Mouse (Mus musculus): ENCODE measurements at regions not wholly inside any gene's neighbourhood (a gene's known extent, or its start where the extent isn't known, plus 50 kb on each side); places are given as distances from the start of the nearest gene placed in this dataset.
A peak's percentile ranks its signal among the peaks of the same experiment; 100 is the strongest.

DNA sequence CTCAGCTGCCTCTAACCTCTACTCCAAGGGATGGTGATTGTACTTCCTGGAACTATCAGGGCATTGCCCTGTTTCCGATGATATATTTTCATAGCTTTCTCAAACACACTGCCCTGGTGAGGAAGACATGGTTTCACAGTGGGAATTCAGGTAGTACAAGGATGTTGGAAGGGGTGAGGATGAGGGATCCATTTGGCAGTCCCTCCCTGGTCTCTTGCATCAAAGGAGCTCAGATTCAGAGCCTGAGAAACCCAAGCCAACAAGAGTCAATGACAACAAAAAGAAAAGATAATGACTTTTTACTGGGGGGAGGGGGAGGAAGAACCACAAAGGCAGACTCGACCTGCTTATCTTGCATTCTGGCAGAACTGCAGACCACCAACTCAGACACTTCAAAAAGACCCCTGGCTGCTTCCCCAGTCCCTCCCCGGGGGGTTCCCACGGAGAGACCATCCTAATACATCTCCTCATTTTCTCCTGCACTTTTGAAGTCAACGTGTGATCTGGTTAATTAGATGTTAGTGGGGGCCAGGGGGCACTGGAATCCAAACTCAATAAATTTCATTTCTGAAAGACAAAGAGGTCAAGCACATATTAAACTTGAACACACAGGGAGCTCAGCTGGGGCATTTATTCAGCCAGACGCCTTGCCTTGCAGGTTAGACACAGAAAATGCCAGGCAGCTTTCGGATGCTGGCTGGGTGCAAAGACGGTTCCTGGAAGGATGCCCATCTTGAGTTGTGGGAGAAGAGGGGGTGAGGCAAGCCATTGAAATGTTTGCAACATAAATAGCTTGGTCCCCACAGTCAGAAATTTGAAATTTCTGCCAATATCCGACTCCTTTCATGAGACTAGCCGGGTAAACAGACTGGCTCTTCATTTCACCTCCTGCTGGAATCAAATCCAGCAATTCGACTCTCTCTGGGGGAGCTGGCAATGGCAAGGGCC, 162.9 kb upstream of the Cdh5 start:
- peak; percentile 33 to 39 for DNase-seq (ENCODE audit: low spot score in 2 of 2)

DNA sequence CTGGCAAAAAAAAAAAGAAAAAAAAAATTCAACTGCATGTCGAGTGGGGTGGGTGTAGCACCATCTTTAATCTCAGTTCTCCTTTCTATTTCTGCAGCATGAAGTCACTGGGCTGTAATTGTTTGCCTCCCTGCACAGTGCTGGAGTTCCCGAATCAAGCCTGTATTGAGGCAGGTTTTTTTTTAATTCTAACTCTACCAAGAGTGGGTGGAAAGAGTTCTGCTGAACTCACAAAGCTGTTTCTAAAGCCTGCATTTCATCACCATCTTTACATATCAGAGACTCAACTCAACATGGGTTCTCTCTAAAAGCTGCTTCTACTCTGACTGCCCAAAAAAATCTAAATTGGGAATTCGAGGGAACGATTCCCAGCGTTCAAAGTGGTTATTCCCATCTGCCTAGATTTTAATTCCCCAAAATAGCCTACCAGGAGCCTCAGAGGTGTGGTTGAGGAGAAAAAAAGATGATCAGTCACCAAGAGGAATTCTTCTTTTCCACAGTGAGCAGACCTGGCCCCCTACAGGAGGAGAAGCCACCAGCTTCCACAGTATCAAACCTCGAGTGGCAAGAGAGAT, 160.4 kb upstream of the Cdh5 start:
- peak; percentile 21 to 22 for DNase-seq (ENCODE audit: low spot score in 2 of 2)

DNA sequence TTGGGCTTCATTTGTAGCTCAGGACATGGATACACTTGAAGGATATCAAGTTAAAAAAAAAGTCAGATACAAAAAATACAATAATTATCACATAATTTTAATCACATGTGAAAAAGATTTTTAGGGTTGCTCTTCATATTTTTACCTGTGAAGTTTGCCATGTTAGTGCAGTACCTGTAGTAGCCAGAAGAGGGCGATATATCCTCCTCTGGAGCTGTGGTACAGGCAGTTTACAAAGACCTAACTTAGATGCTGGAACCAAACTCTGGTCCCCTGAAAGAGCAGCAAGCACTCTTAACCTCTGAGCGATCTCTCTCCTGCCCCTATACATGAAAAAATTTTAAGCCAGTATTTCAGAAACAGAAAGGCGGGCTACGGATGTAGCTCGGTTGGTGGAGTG, 153.0 kb upstream of the Cdh5 start:
- DNase-seq (ENCODE audit: low spot score in 2 of 2) = no peak

- DNase-seq (ENCODE audit: low spot score in 2 of 2) = no peak
Measured at GRCm38 (mm10) chr8:103950460-103950859, 151.0 kb upstream of the Cdh5 start.

DNA sequence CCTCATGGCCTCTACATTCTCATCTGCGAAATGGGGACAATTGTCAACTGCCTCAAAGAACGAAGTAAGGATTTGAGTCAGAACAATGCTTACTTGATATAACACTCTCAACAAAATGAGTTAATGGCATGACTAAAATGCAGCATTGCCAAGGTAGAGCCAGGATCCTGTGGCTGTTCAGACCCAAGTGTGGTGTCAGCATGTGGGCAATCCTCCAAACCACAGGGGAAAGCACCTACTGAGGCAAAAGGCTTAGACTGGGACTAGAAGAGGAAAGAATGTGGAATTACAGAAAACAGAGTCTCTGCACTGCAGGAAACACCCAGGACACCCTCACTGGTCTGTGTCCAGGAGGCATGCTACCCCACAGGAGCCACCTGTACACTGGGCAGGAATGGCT, 147.8 kb upstream of the Cdh5 start:
- DNase-seq (ENCODE audit: low spot score in 2 of 2) = no peak

GRCm38 (mm10) chr8:103955568-103956260, 145.7 kb upstream of the Cdh5 start:
- DNase-seq (ENCODE audit: low spot score in 2 of 2) = no peak

- DNase-seq (ENCODE audit: low spot score in 2 of 2) = no peak
Measured at GRCm38 (mm10) chr8:103964293-103964918, 137.0 kb upstream of the Cdh5 start.

DNA sequence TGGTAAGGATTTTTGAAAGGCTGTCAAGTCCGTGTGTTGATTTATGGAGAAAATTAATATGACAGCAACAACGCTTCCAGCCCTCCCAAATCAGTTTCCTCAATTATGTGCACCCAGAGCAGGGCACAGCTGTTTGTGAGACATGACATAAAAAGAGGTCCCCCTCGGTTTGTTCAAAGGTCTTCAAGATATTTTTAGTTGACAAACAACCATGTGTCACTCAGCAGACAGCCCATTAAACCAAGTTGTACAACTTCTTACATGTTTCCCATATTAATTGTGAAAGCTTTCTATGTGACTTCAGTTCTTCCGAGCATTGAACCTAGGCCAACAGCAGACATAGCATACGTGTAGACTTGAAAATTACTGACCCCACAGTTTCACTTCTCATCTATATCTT, 131.5 kb upstream of the Cdh5 start:
- no peak for DNase-seq (ENCODE audit: low spot score in 2 of 2)

DNA sequence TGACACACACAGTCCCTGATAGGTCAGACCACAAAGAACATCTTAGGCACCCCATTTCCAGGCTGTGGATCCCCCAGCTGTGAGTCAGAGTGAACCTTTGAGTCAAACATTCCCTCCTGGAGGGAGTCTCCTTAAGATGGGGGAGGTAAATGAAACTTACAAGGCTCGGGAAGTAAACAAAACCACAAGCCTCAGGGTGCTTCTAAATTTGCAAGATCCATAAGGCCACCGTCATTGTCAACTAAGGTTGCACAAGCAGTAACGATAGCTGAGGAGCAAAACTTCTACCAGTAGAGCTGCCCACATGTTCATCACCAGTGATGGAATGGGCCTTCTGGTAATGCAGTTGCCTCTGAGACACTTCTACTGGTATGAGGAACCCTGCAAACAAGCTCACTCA, 130.9 kb upstream of the Cdh5 start:
- no peak for DNase-seq (ENCODE audit: low spot score in 2 of 2)

DNA sequence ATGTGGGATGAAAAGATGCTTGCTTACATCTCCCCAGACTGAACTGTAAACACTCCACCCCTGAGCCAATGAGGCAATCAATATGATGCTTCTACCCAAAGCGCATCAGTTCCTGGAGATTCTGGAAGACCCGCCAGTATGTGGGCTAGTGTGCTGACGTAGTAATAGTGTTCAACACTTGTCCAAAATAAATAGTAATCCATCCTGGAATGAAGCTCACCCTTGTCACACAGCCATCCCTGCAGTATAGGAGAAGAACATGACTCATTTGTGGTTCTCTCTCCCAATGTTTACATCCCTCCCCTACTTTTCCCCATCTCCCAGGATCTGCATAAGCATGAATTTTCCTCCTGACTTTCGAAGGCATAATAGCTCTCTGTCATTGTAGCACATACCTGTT, 130.5 kb upstream of the Cdh5 start:
- no peak for DNase-seq (ENCODE audit: low spot score in 2 of 2)

DNA sequence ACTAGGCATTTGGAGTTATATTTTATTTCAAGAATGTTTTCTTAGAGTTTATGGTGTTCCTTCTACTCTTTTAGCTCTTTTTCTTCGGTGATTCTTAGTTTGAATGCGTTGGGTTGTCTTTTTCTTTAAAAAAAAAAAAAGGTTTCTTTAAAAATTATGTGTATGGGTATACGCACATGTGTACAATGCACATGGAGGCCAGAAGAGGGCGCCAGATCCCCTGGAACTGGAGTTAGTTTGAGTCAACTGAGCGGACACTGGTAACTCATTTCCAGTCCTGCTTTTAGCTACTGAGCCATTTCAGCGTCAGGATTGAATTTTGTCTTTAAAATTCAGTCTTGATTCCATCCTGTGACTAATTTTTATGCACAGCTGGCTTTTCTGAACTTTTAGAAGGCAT, 124.9 kb upstream of the Cdh5 start:
- no peak for DNase-seq (ENCODE audit: low spot score in 2 of 2)

GRCm38 (mm10) chr8:103978948-103979347, 122.5 kb upstream of the Cdh5 start:
- DNase-seq (ENCODE audit: low spot score in 2 of 2) = no peak

DNA sequence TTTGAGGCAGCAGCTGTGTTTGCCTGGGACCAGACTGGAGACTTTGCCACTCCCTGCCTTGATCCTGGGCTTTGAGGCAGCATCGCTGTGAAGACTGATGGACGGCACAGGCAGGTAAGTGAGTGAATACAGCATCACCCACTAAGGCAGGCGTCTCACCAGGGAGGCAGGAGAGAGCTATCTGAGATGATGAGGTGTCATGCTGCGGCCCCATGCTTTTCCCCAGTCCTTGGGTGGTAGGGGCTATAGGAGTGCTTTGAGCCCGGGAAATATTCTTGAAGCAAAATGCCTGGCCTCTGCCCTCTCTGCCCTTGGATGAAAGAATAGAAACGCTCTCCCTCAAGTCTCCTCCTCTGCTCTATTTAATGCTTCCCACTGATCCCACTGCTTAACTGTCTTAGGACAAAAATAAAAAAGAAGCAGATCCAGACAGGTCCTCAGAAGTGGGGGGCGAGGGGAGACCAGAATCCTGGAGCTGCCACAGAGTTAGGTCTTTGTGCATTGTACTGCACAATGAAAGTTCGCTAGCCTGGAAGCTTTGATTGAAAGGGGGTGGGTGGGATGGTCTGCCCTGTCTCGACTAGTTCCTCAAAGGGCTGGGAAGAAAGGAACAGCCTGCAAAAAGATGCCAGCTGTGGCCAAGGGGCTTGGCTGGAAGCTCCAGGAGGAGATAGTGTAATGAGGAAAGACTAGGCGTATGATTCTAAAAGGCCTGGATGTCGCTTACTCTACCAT, 117.4 kb upstream of the Cdh5 start:
- no peak for DNase-seq (ENCODE audit: low spot score in 2 of 2)

DNA sequence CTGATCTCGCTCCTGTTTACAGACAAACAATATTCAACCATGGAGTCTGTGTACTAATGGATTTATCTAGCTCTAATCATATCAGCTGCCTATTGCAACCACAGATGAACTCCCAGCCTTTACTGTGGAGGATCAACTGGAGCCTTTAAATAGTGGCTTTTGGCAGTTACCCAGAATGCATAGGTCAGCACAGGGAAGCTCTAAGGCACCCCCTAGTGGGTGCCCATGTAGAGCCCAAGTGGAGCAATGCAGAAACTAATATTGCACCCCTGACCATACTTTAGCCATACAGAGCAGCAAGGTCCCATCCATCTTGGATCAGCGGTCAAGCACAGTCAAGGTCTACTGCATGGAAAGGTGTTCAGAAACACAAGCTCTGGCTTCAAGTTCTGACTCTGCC, 115.8 kb upstream of the Cdh5 start:
- no peak for DNase-seq (ENCODE audit: low spot score in 2 of 2)

GRCm38 (mm10) chr8:103993897-103994296, 107.5 kb upstream of the Cdh5 start:
- DNase-seq (ENCODE audit: low spot score in 2 of 2) = no peak

DNA sequence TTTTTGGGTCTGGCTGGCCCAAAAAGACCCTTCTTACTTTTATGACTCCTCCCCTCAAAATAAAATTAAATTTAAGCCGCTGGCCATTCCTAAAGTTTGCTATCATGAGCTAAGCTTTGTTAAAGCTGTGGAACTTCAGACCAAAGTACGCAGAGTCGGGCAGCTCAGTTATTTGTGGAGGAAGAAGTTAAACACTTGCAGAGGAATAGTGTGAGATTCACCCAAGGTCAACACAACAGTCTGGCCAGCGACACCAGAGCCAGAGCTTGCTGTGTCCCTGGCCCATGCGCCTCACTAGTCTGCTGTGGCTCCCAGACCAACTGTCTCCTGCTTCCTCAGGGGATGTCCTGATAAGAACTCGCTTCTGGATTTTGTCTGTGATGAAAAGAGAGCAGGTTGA, 103.3 kb upstream of the Cdh5 start:
- no peak for DNase-seq (ENCODE audit: low spot score in 2 of 2)

- no peak for DNase-seq (ENCODE audit: low spot score in 2 of 2)
Measured at GRCm38 (mm10) chr8:104007209-104007608, 94.2 kb upstream of the Cdh5 start.

DNA sequence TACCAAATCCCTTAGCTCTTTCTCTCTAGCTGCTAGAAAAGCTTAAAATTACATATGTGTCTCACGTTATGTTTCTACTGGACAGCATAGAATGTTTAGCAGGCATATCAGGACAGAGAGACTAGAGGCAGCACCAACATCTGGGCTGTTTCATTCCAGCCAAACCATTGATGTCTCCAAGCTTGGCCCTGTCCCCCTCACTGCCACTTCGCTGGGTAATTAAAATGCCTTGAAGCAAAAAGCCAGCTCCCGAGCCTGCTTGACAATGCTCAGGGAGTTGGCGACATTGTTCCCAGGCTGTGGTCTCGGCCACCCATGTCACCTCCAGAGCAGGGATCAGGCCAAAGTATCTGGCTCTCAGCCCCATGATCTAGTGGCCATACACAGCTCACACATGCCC, 92.7 kb upstream of the Cdh5 start:
- no peak for DNase-seq (ENCODE audit: low spot score in 2 of 2)

GRCm38 (mm10) chr8:104009306-104009705, 92.1 kb upstream of the Cdh5 start:
- DNase-seq (ENCODE audit: low spot score in 2 of 2) = no peak

GRCm38 (mm10) chr8:104022231-104022630, 79.2 kb upstream of the Cdh5 start:
- DNase-seq (ENCODE audit: low spot score in 2 of 2) = no peak

GRCm38 (mm10) chr8:104022691-104023509, 78.5 kb upstream of the Cdh5 start:
- peak in 1 of 2 experiments; percentile 36 for DNase-seq (ENCODE audit: low spot score in 2 of 2)

All from frontal cortex, postnatal 14 days (tissue).